Mouse (Mus musculus) right cerebral cortex, postnatal 10 days (tissue): ENCODE results near the gene Ccz1.

ENCODE experiments used
- DNase-seq, 2 experiments: peaks; one replicate each; pipeline ENCODE4 v3.0.0; 2021; ENCODE audit warnings: low spot score in 2 of 2

The Ccz1 gene

DNA sequence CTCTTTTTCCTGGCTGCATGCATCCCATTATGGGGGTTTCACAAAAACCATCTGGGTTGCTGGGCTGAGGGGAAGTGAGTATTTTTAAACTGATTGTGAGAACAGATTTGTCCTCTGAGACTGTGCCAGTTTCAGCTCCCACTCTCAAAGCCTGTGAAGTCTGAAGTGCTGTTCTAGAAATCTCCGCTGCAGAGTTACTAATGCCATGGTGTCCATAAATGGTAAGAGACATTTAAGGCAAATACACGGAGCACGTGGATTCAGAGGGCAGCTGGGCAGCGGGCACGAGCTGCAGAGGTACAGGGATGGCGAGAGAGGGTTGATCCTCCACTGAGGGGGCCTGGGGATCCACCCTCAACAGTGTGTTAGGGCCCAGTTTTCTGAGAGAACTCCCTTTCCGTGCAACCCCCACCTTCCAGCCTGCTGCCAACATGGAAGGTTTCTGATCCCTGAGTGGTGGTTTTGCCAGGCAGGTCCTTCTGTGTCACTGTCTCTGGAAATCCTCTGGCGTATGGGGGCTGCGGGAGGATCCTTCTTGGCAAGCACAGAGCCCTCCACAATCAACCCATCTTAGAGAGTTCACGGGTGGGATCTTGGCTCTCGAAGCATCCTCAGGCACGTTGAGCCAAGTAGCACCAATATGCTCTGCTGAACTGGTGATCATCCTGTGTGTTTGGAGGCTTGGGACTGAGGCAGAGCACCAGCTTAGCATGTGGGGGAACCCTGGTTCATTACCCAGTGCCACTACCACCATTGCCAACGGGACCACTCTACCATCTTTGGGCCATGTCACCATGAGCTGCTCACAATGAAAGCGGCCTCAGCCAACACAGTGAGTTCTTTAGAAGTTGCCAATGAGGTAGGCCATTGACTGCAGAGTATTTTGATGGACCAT, 71.2 kb downstream of the Ccz1 start:
- DNase-seq: peak; percentile 86 to 94

DNA sequence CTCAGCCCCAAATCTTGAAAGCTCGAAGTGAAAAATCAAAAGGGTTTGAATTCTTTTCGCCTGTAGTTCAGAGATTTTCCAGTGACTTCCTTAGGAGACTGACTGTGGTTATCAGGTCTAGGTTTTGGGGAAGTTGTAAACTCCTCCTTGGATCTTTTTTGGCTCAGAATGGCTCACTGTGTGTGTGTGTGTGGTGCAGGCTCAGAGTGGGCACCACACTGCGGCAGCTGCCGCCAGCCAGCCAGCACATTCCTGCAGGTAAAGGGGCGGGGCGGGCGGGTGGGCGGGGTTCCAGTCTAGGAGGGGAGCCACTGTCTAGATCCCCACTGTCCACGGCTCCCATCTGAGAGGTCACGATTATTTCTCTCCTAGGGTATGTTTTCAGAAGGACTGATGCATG, 73.1 kb downstream of the Ccz1 start:
- DNase-seq: no peak
